Mouse (Mus musculus) forebrain, postnatal 0 days (tissue): ENCODE measurements around the gene Ndrg4. TPM values are rescaled to one million over a fixed set of nuclear protein-coding genes. Genes with fewer than 3 reads are reported as not detected.

Experiments
- ATAC-seq: fragments of 200-750 bp; cut with Nextera tagmentation; 2 replicates; pipeline ENCODE4 v1.8.0; 2017; ENCODE audit warnings: mild to moderate bottlenecking, moderate library complexity
- DNase-seq: peaks from one replicate; pipeline ENCODE4 v3.0.0-alpha.2; 2015
- H3K27ac ChIP-seq: fragments of 300-500 bp; sonication (generic); 2 replicates; pipeline ENCODE4 v1.5.1; 2014; ENCODE audit warnings: low read depth, mild to moderate bottlenecking, antibody characterized with exemption, low read length, moderate library complexity, mixed read lengths
- H3K27me3 ChIP-seq: fragments of 300-500 bp; sonication (generic); 2 replicates; pipeline ENCODE4 v1.6.1; 2014; ENCODE audit warnings: mild to moderate bottlenecking, low read length, mixed read lengths; ENCODE audit not compliant: insufficient read depth
- H3K36me3 ChIP-seq: fragments of 300-500 bp; sonication (generic); 2 replicates; pipeline ENCODE4 v1.6.1; 2014; ENCODE audit warnings: mild to moderate bottlenecking, moderate library complexity; ENCODE audit not compliant: insufficient read depth
- H3K4me1 ChIP-seq: fragments of 300-500 bp; sonication (generic); 2 replicates; pipeline ENCODE4 v1.6.1; 2014; ENCODE audit warnings: antibody characterized with exemption; ENCODE audit not compliant: insufficient read depth
- H3K4me2 ChIP-seq: fragments of 300-500 bp; sonication (generic); 2 replicates; pipeline ENCODE4 v1.6.1; 2014; ENCODE audit warnings: low read depth, mild to moderate bottlenecking, moderate library complexity
- H3K4me3 ChIP-seq: fragments of 300-500 bp; sonication (generic); 2 replicates; pipeline ENCODE4 v1.5.1; 2014; ENCODE audit warnings: low read depth, low read length, mixed read lengths
- H3K9ac ChIP-seq: fragments of 300-500 bp; sonication (generic); 2 replicates; pipeline ENCODE4 v1.6.1; 2014; ENCODE audit warnings: mild to moderate bottlenecking
- H3K9me3 ChIP-seq: fragments of 300-500 bp; sonication (generic); 2 replicates; pipeline ENCODE4 v1.6.1; 2016; ENCODE audit warnings: low read length
- CTCF ChIP-seq: sonication (generic); IDR thresholded peaks from 2 replicates; pipeline ENCODE4 v1.5.1; 2016; ENCODE audit warnings: antibody characterized with exemption, control low read depth, low read depth
- WGBS: fragments of 180-500 bp; shearing (Covaris S2); extraction: QIAGEN DNeasy Blood & Tissue Kit; methylation state at CpG from one replicate; pipeline ENCODE4 v1.1.7; 2014; 5-methylcytosine and 5-hydroxymethylcytosine counted together
- polyA plus RNA-seq: library from polyadenylated mRNA; unstranded; fragments of >200 nt; fragmentation: Nextera tagmentation; extraction: Ambion mirVana; gene quantifications from 2 replicates; pipeline ENCODE4 v1.2.1, GENCODE M21; 2015
- total RNA-seq: library from RNA; depleted of rRNA; stranded (reverse); fragments of >200 nt; gene quantifications from 2 replicates; pipeline ENCODE4 v1.2.3, GENCODE M21; 2014

Gene Ndrg4
- total and polyA plus RNA-seq, 2 experiments from 2014 or later, result 484 to 619 TPM

DNA sequence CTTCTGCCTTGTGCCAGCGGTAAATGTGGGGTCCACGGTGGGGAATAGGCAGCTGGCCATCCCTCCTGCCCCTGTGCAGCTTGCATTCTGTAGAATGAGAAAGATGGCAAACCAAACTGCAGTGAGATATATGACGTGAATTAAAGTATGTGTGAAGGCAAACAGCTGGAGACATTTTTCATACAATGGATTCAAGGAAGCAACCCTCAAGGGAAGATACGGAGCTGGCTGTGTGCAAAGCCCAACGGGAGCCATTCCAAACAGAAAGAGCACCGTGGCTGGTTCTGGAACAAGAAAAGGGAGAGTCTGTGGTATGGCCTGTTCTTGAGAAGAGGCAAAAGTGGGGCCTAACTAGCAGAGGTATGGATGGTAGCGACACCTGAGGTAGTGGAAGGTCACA lies 20.9 kb upstream of the Ndrg4 start:
- Histone ChIP-seq H3K27ac (no peak overlapping the region; the same call in 1 of the 2 replicates), H3K4me1 (no peaks in the 10 kb centered on the region), H3K36me3 (no peaks in the 10 kb centered on the region), H3K4me3 (no peak overlapping the region), H3K27me3 (no peaks in the 10 kb centered on the region), H3K4me2 (no peak overlapping the region), H3K9me3 (no peaks in the 10 kb centered on the region), H3K9ac (no peak overlapping the region)
- WGBS, result 77% methylated on average over 7 of the region's 7 CpGs
- DNase-seq, result no peak
- no peak for ATAC-seq
- TF ChIP-seq CTCF, result no peak

GRCm38 (mm10) chr8:95656316-95657002 lies 20.3 kb upstream of the Ndrg4 start:
- 45% methylated on average over 5 of the region's 5 CpGs for WGBS
- Histone ChIP-seq H3K4me3 (no peak overlapping the region), H3K9me3 (no peaks in the 10 kb centered on the region), H3K27me3 (no peaks in the 10 kb centered on the region), H3K4me1 (no peaks in the 10 kb centered on the region), H3K4me2 (no peak overlapping the region), H3K36me3 (no peaks in the 10 kb centered on the region), H3K9ac (no peak overlapping the region), H3K27ac (peak overlapping the region; percentile 45)
- ATAC-seq, result peak; percentile 73; the same call in 1 of the 2 replicates
- no peak for TF ChIP-seq CTCF
- no peak for DNase-seq

DNA sequence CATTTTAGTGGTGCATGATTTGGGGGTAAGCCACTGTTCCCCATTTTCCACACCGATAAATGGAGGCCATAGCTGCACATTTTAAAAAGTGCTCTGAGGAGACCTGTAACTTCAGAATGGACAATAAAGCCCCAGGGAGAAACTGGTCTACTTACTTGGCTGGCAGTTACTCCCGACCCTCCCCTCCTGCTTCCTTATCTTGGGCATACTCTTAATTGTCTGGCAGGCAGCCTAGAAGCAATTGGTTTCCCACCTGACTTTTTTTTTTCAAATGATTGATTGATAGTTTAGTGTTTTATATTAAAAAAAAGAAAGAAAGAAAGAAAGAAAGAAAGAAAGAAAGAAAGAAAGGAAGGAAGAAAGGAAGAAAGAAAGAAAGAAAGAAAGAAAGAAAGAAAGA lies 19.3 kb upstream of the Ndrg4 start:
- Histone ChIP-seq H3K9ac (no peak overlapping the region), H3K27ac (no peak overlapping the region), H3K27me3 (no peaks in the 10 kb centered on the region), H3K4me2 (no peak overlapping the region), H3K4me1 (no peaks in the 10 kb centered on the region), H3K4me3 (no peak overlapping the region), H3K9me3 (no peaks in the 10 kb centered on the region), H3K36me3 (no peaks in the 10 kb centered on the region)
- TF ChIP-seq CTCF, result no peak
- WGBS, result 44% methylated on average over 2 of the region's 2 CpGs
- no peak for ATAC-seq
- no peak for DNase-seq

GRCm38 (mm10) chr8:95660334-95660882 lies 16.4 kb upstream of the Ndrg4 start:
- H3K9ac ChIP-seq, result no peak overlapping the region
- no peaks in the 10 kb centered on the region for H3K4me1 ChIP-seq
- no peak for TF ChIP-seq CTCF
- WGBS, result 46% methylated on average over 6 of the region's 6 CpGs
- H3K27me3 ChIP-seq, result no peaks in the 10 kb centered on the region
- no peak overlapping the region for H3K4me3 ChIP-seq
- no peak overlapping the region for H3K4me2 ChIP-seq
- DNase-seq (peak; percentile 39), ATAC-seq (peak; percentile 71)
- no peak overlapping the region for H3K27ac ChIP-seq
- no peaks in the 10 kb centered on the region for H3K9me3 ChIP-seq
- no peaks in the 10 kb centered on the region for H3K36me3 ChIP-seq

DNA sequence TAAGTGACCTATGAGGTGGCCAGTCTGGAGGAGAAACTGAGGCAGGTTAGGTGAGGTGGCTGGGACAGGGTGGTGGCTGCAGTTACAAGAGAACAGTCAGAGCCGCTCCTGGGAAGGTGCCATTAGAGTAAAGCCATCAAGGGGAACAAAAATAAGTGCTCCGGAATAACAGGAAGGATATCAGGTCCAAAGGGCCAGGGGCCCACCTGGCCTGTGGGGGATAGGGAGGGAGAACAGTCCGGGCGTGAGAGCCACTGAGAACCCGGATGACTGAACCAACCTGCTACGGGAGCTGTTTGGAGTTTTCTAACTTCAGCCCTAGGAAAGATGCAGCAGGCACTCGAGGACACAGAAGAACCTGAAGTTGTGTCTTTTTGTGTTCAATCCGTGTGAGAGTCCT lies 15.7 kb upstream of the Ndrg4 start:
- DNase-seq (no peak), ATAC-seq (no peak)
- no peak overlapping the region for H3K4me3 ChIP-seq

GRCm38 (mm10) chr8:95661575-95661974 lies 15.2 kb upstream of the Ndrg4 start:
- H3K9me3 ChIP-seq, result no peaks in the 10 kb centered on the region
- no peak overlapping the region for H3K4me2 ChIP-seq
- H3K4me3 ChIP-seq, result no peak overlapping the region
- no peak for TF ChIP-seq CTCF
- DNase-seq (no peak), ATAC-seq (peak; percentile 23; the same call in 1 of the 2 replicates)
- no peaks in the 10 kb centered on the region for H3K27me3 ChIP-seq
- H3K9ac ChIP-seq, result no peak overlapping the region
- no peaks in the 10 kb centered on the region for H3K4me1 ChIP-seq
- 86% methylated on average over 6 of the region's 6 CpGs for WGBS
- no peaks in the 10 kb centered on the region for H3K36me3 ChIP-seq
- no peak overlapping the region for H3K27ac ChIP-seq

More for the DNA sequence above, 15.7 kb upstream of the Ndrg4 start:
- Histone ChIP-seq H3K27me3 (no peaks in the 10 kb centered on the region), H3K27ac (no peak overlapping the region), H3K4me2 (no peak overlapping the region), H3K9me3 (no peaks in the 10 kb centered on the region), H3K4me1 (no peaks in the 10 kb centered on the region), H3K9ac (no peak overlapping the region), H3K36me3 (no peaks in the 10 kb centered on the region)
- 82% methylated on average over 8 of the region's 8 CpGs for WGBS
- no peak for TF ChIP-seq CTCF

DNA sequence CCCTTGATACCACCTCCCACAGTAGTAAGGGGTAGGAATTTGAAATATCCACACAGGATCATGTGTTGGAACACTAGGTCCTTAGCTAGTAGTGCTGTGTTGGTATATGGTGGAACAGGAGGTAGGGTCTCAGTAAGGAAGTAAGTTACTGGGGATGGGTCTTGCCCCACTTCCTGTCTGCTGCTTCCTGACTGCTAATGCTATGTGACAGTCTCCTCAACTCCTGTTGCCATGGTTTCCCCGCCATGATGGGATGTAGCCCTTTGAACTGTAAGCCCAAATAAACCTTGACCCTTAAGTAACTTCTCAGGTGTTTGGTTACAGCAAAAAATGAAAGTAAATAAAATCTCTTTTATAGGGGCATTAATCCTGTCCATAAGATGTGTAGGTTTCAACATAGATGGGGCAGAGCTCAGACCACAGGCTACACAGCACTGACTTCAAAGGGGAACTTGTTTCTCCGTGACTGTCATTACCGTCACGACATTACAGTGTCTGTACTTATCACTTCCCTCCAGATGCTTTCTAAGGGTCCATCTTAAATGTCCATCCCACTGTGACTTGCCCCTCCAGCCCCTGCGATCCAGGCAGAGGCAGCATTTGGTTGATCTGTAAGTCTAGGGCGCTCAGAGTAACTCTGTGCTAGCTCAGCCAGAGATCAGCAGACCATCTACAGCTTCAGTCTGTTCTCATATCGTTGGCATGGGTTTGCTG lies 13.7 kb upstream of the Ndrg4 start:
- no peak for TF ChIP-seq CTCF
- H3K27me3 ChIP-seq, result no peaks in the 10 kb centered on the region
- H3K4me3 ChIP-seq, result no peak overlapping the region
- ATAC-seq (no peak), DNase-seq (no peak)
- H3K9me3 ChIP-seq, result no peaks in the 10 kb centered on the region
- H3K9ac ChIP-seq, result no peak overlapping the region
- no peak overlapping the region for H3K27ac ChIP-seq
- H3K4me2 ChIP-seq, result no peak overlapping the region
- no peaks in the 10 kb centered on the region for H3K4me1 ChIP-seq
- WGBS, result 87% methylated on average over 7 of the region's 7 CpGs
- H3K36me3 ChIP-seq, result no peaks in the 10 kb centered on the region
